Mouse (Mus musculus) neural tube, embryonic 11.5 days (tissue): ENCODE measurements around the gene Rdh16f1. TPM values are rescaled to one million over a fixed set of nuclear protein-coding genes. Genes with fewer than 3 reads are reported as not detected.

Experiments used
- ATAC-seq: fragments of 200-750 bp; cut with Nextera tagmentation; 2 replicates; pipeline ENCODE4 v1.8.0; 2017; ENCODE audit warnings: moderate number of reproducible peaks, mild to moderate bottlenecking, moderate TSS enrichment, moderate library complexity; ENCODE audit not compliant: insufficient read depth, low FRiP score, low TSS enrichment
- DNase-seq: peaks from one replicate; pipeline ENCODE4 v3.0.0-alpha.2; 2015; ENCODE audit warnings: low spot score
- H3K27ac ChIP-seq: fragments of 300-500 bp; sonication (generic); 2 replicates; pipeline ENCODE4 v1.5.1; 2014; ENCODE audit warnings: low read depth, mild to moderate bottlenecking, low read length
- H3K27me3 ChIP-seq: fragments of 300-500 bp; sonication (generic); 2 replicates; pipeline ENCODE4 v1.6.1; 2014; ENCODE audit warnings: mild to moderate bottlenecking, low read length, mixed read lengths; ENCODE audit not compliant: control insufficient read depth, insufficient read depth
- H3K36me3 ChIP-seq: fragments of 300-500 bp; sonication (generic); 2 replicates; pipeline ENCODE4 v1.6.1; 2014; ENCODE audit warnings: mild to moderate bottlenecking, low read length, moderate library complexity, mixed read lengths; ENCODE audit not compliant: control insufficient read depth, insufficient read depth
- H3K4me1 ChIP-seq: fragments of 300-500 bp; sonication (generic); 2 replicates; pipeline ENCODE4 v1.6.1; 2014; ENCODE audit warnings: low read length, mixed read lengths; ENCODE audit not compliant: control insufficient read depth, insufficient read depth
- H3K4me2 ChIP-seq: fragments of 300-500 bp; sonication (generic); 2 replicates; pipeline ENCODE4 v1.6.1; 2014; ENCODE audit warnings: low read depth, mild to moderate bottlenecking, moderate library complexity
- H3K4me3 ChIP-seq: fragments of 300-500 bp; sonication (generic); 2 replicates; pipeline ENCODE4 v1.5.1; 2014; ENCODE audit warnings: low read depth, low read length
- H3K9ac ChIP-seq: fragments of 300-500 bp; sonication (generic); 2 replicates; pipeline ENCODE4 v1.6.1; 2014; ENCODE audit warnings: mild to moderate bottlenecking, low read length
- H3K9me3 ChIP-seq: fragments of 300-500 bp; sonication (generic); 2 replicates; pipeline ENCODE4 v1.6.1; 2016; ENCODE audit warnings: low read length; ENCODE audit not compliant: control insufficient read depth
- WGBS: fragments of 180-500 bp; shearing (Covaris S2); extraction: QIAGEN DNeasy Blood & Tissue Kit; methylation state at CpG from one replicate; pipeline ENCODE4 v1.1.7; 2014; 5-methylcytosine and 5-hydroxymethylcytosine counted together
- polyA plus RNA-seq: library from polyadenylated mRNA; unstranded; fragments of >200 nt; fragmentation: Nextera tagmentation; extraction: Ambion mirVana; gene quantifications from 2 replicates; pipeline ENCODE4 v1.2.1, GENCODE M21; 2014

Rdh16f1 gene
- polyA plus RNA-seq, 1 experiment from 2014 or later = 0.13 TPM

DNA sequence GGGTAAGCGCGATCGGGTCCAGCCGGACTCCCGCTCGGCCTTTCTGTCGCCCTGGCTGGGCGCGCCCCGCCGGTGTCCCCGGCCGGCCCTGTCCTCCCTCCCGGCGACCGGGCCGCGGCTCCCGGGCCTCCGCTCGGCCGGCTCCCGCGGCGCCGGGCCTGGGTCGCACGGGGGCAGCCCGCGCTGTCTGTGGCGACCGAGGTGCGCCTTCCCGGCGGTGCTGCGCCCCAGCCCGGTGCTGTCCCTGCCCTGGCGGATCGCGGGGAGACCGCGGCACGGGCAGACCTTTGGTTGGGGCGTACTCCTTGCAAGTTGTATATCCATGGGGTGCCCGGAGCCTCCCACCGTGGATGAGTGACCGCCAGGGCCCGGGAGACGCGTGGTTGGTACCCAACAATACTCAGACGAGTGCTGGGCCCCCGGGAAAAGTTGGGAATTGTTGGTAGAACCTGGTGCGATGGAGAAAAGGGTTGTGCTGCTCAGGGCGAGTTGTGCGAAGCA, 19.9 kb upstream of the Rdh16f1 start:
- Histone ChIP-seq H3K27ac (peak overlapping the region; percentile 56), H3K4me3 (peak overlapping the region; percentile 99), H3K27me3 (no peaks in the 10 kb centered on the region), H3K36me3 (peaks cover 26% of the 10 kb centered on the region), H3K4me2 (peak overlapping the region; percentile 53), H3K9me3 (no peaks in the 10 kb centered on the region), H3K9ac (peak overlapping the region; percentile 98), H3K4me1 (peaks cover 6% of the 10 kb centered on the region; the same call in 1 of the 2 replicates)
- DNase-seq = peak; percentile 60
- WGBS = under 1% methylated on average over 31 of the region's 55 CpGs
- ATAC-seq = peak; percentile 45; the same call in 1 of the 2 replicates

DNA sequence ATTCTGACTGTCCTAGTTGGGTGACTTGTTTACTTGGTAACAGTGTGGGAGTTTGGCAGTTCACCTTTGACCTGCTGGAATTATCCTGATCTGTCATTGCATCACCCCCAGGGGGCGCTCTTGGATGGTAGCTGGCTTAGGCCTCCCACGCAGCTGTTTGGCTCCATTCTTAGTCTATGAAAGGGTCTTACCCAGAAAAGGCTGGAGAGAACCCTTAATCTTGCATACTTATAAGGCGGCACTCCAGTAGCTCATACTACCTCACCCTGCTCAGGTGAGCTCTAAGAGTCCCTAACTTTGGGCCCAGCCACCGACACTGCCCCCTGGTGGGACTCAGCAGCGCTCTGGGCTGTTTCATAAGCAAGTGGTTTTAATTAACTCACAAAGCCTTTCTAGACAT, 14.9 kb upstream of the Rdh16f1 start:
- no peaks in the 10 kb centered on the region for H3K27me3 ChIP-seq
- H3K4me3 ChIP-seq = no peak overlapping the region
- no peak overlapping the region for H3K9ac ChIP-seq
- H3K4me1 ChIP-seq = peaks cover 16% of the 10 kb centered on the region
- 70% methylated on average over 5 of the region's 5 CpGs for WGBS
- H3K27ac ChIP-seq = no peak overlapping the region
- ATAC-seq = no peak
- DNase-seq = peak; percentile 43
- peaks cover 28% of the 10 kb centered on the region for H3K36me3 ChIP-seq
- no peaks in the 10 kb centered on the region for H3K9me3 ChIP-seq
- H3K4me2 ChIP-seq = no peak overlapping the region

DNA sequence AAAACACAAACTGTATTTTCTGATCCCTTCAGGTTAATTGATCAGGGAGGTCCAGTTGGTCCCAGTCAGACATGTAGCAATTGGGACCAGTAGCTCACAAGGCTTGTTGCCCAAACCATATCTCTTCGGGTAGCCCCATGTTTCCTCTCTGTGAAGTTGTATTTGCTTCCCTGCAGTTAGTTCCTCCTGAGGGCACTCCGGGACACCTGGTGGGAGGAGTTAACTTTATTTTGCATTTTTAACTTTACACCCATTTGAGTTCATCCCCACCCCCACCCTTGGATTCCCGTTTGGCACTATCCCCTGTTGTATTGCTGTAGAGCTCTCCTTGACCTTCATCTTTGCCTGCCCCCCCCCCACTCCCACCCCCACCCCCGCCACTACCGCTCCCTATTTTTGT, 13.7 kb upstream of the Rdh16f1 start:
- Histone ChIP-seq H3K4me3 (no peak overlapping the region), H3K36me3 (peaks cover 28% of the 10 kb centered on the region), H3K4me1 (peaks cover 14% of the 10 kb centered on the region), H3K27me3 (no peaks in the 10 kb centered on the region), H3K9me3 (no peaks in the 10 kb centered on the region), H3K9ac (no peak overlapping the region), H3K4me2 (no peak overlapping the region), H3K27ac (no peak overlapping the region)
- ATAC-seq (no peak), DNase-seq (no peak)
- 77% methylated on average over 5 of the region's 5 CpGs for WGBS

DNA sequence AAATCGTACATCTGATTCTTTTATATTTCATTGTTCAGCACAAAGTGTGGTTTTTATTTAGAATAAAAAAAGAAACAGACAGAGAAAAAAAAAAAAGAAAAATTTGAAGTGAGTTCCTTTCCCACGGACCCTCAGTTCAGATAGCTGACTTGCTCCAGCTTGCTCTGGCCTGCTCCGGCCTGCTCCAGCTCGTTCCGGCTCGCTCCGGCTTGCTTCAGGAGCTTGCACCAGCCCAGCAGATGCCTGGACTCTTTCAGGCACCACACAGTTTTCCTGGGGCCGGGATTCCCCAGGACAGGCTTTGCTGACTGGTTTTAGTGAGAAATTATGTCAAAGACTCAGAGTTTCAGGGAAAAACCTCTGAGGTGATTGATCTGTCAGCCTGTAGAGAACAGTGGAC, 12.3 kb upstream of the Rdh16f1 start:
- 92% methylated on average over 8 of the region's 8 CpGs for WGBS
- Histone ChIP-seq H3K4me2 (no peak overlapping the region), H3K9ac (no peak overlapping the region), H3K9me3 (no peaks in the 10 kb centered on the region), H3K4me1 (peaks cover 13% of the 10 kb centered on the region), H3K4me3 (no peak overlapping the region), H3K27me3 (no peaks in the 10 kb centered on the region), H3K27ac (no peak overlapping the region), H3K36me3 (peaks cover 21% of the 10 kb centered on the region)
- ATAC-seq (no peak), DNase-seq (no peak)

DNA sequence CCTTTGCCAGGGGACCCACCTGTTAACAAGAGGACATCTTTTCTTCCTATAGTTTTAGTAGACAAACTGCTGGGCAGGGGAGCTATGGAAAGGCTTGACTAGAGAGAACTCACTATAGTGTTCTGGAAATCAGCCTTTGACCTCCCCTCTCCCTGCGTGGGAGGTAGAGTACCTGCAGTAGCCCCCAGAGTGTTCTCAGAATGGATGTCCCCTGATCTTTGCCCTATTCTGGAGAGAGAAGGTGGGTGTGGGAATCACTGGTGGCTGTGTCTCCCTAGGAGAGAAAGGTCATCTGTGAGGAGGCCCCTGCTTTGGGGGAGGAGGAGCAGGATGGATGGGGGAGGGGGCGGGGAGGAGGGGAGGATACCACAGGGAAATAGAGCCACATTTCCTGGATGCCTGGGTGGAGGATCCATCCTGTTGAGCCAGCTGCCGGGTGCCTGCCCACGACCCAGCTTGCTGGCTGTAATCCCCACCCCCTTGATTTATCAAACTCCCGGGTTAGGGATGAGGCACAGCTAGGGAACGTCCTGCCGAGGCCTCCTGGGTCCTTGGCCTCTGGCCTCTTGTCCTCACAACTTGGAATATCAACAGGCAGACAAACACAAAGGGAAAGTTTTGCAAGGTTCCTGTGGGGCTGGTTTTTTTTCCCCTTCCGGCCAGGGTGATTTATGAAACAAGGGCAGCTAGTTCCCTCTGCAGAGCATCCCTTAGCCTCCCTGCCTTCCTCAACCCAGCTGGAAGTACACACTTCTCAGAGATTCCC, 10.6 kb upstream of the Rdh16f1 start:
- Histone ChIP-seq H3K27me3 (no peaks in the 10 kb centered on the region), H3K9ac (no peak overlapping the region), H3K36me3 (peaks cover 8% of the 10 kb centered on the region), H3K4me3 (no peak overlapping the region), H3K27ac (no peak overlapping the region), H3K4me1 (peaks cover 13% of the 10 kb centered on the region), H3K9me3 (no peaks in the 10 kb centered on the region), H3K4me2 (peak overlapping the region; percentile 7; the same call in 1 of the 2 replicates)
- DNase-seq (peak; percentile 23), ATAC-seq (no peak)
- 5% methylated on average over 8 of the region's 8 CpGs for WGBS

DNA sequence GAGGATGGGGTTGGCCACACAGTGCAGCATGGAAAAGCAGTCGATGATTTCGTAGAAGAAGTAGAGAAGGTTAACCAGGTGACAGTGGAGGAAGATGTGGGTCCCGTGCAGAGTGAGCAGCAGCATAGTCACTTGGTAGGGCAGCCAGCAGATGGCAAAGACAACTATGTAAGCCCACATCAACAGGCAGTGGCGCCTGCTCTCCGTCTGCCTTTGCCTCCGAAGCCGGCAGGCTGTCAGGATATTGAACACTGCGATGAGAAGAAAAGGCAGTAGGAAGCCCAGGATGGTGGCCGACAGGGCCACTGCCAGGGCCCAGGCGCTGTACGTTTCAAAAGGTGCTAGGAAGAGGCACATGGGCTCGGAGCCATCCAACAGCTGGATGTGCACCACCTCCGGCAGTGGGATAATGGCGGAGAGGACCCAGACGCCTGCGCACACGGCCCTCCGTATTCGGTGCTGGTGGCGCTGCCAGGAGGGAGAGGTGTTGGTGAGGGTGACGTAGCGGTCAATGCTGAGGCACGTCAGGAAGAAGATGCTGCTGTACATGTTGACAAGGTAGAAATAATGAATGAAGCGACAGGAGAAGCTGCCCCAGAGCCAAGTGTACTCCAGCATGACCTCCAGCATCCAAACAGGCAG, 9.3 kb upstream of the Rdh16f1 start:
- no peaks in the 10 kb centered on the region for H3K27me3 ChIP-seq
- no peak overlapping the region for H3K27ac ChIP-seq
- H3K4me1 ChIP-seq = peaks cover 13% of the 10 kb centered on the region
- H3K9ac ChIP-seq = no peak overlapping the region
- H3K36me3 ChIP-seq = peaks cover 3% of the 10 kb centered on the region
- WGBS = 47% methylated on average over 24 of the region's 24 CpGs
- DNase-seq (no peak), ATAC-seq (no peak)
- no peak overlapping the region for H3K4me3 ChIP-seq
- H3K9me3 ChIP-seq = no peaks in the 10 kb centered on the region
- peak overlapping the region; percentile 14; the same call in 1 of the 2 replicates for H3K4me2 ChIP-seq

DNA sequence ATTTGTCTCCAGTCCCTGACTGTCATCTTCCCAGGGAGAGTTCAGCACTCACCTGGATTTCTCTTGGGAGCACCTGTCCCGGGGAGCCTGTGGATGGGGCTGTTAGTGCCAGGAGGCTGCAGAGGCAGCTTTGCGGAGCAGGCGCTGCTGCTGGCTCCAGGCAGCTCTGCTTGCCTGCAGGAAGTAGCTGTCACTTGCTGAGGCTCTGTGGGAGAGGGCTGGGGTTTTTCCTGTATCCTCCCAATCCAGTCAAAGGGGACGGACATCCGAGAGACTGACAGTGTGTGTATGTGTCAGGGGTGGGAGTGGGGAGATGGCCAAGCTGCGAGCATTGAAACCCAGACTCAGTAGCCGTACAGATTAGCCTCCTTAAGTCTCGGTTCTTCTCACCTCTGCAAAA, 8.0 kb upstream of the Rdh16f1 start, which contains the start of gene Gpr182:
TSS of gene Gpr182 (minus strand) at position 185 of the 400 bp plus-strand sequence.
- H3K4me3 ChIP-seq = no peak within 1 kb of the TSS
- H3K27me3 ChIP-seq = no peaks in the 10 kb centered on the region
- DNase-seq (no peak), ATAC-seq (no peak)
- H3K4me2 ChIP-seq = no peak within 1 kb of the TSS
- H3K36me3 ChIP-seq = peaks cover 2% of the 10 kb centered on the region
- no peak within 1 kb of the TSS for H3K9ac ChIP-seq
- H3K27ac ChIP-seq = no peak within 1 kb of the TSS
- H3K9me3 ChIP-seq = no peaks in the 10 kb centered on the region
- H3K4me1 ChIP-seq = peaks cover 13% of the 10 kb centered on the region
- 61% methylated on average over 8 of the region's 8 CpGs for WGBS

DNA sequence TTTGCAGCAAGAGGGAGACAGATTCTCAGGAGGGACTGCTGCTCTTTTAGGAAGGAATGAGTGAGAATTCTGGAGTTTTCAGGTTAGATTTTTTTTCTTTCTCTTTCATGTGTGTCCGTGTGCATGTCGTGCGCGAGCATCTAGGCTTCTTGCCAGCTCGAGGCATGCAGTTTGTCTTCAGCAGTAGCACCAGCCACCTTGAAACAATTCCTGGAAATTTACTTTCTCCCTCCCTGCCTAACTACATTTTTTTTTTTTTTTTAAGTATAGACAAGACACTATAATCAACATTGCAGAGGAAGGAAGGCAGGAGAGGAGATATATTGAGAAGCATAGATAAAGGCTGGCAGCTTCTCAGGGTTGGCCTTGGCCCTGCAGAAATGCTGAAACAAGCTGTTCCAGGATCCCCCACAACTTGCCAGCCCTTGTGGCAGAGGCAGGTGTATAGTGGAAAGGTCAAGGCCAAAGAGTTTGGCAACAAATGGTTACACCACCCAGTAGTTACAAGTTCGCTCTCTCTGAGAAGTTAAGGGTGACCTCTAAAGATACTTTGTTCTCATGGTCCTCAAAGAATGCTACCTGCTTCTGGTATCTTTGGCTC, 4.9 kb upstream of the Rdh16f1 start:
- ATAC-seq = no peak
- H3K36me3 ChIP-seq = no peaks in the 10 kb centered on the region
- H3K9me3 ChIP-seq = no peaks in the 10 kb centered on the region
- H3K4me2 ChIP-seq = no peak overlapping the region
- WGBS = 86% methylated on average over 6 of the region's 6 CpGs
- H3K9ac ChIP-seq = no peak overlapping the region
- H3K4me3 ChIP-seq = no peak overlapping the region
- DNase-seq = no peak
- no peak overlapping the region for H3K27ac ChIP-seq
- H3K4me1 ChIP-seq = peaks cover 2% of the 10 kb centered on the region
- no peaks in the 10 kb centered on the region for H3K27me3 ChIP-seq
